ENCODE assay signal across 13 mouse cellular contexts in the genomic region with DNA sequence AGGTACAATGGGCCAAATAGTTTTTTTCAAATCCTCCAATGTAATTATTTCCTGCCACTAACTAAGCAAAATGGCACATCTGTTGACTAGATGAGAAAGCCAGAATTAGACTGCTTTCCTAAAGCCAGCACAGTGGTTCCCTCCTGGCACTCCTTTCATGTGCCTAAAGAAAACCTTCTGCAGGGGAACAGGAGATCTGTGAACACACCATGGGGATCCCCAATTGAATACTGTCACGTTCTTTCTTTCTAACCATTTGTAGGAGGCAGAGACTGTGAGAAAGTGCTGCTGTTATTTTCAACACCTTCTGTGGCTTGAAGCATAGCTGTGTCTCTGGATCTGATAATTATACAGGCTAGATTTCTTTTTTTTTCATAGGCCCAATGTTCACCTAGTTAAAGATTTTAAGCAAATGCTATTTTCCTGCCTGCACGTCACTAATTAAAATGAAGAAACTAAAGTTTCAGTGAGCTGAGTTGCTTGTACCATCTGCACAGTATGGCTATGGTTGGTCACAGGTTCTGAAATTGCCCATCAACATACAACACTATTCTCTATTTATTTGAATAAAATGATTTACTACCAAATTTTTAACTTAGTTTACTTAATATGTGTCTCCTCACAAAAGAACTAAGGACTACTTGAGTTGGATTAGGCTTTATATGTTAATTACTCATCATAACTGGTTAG.
DNase-seq lines count a peak whose midpoint lies in the region; ATAC-seq and TF ChIP-seq lines count a peak whose summit lies in the region.
"Had no signal": no experiment of that assay in that cellular context is flagged by ENCODE, and none has a peak within 500 bp of the region (broad histone marks: within the 10 kb centered on the region; RNA-seq: fewer than 3 reads in every experiment).

No protein-coding gene starts in this region.

- no peak overlapping the region for H3K9ac ChIP-seq in midbrain, embryonic 16.5 days (ENCODE audit: low read depth, low read length)
- no peak overlapping the region for H3K9ac ChIP-seq in forebrain, postnatal 0 days
- H3K9ac ChIP-seq: kidney, embryonic 15.5 days had no signal

- no peaks in the 10 kb centered on the region for H3K9me3 ChIP-seq in midbrain, embryonic 16.5 days (replicated peaks; ENCODE audit: control insufficient read depth, low read length, poor library complexity, severe bottlenecking)
- no peaks in the 10 kb centered on the region for H3K9me3 ChIP-seq in midbrain, embryonic 10.5 days (replicated peaks)
- no peaks in the 10 kb centered on the region for H3K9me3 ChIP-seq in forebrain, postnatal 0 days (ENCODE audit: low read length)
- H3K9me3 ChIP-seq: kidney, embryonic 15.5 days had no signal

- H3K27ac ChIP-seq in midbrain, embryonic 16.5 days (ENCODE audit: low read length): no peak overlapping the region
- no peak overlapping the region for H3K27ac ChIP-seq in midbrain, embryonic 10.5 days (replicated peaks)
- H3K27ac ChIP-seq in forebrain, postnatal 0 days (ENCODE audit: low read depth, low read length): peak overlapping the region; percentile 30; the same call in 1 of the 2 replicates
- no peak overlapping the region for H3K27ac ChIP-seq in thymus, adult 2 months (ENCODE audit: control insufficient read depth, insufficient read depth, low read length)
- H3K27ac ChIP-seq: kidney, embryonic 15.5 days had no signal

- no peak overlapping the region for H3K4me3 ChIP-seq in midbrain, embryonic 16.5 days (ENCODE audit: low read depth, low read length)
- H3K4me3 ChIP-seq in midbrain, embryonic 10.5 days: no peak overlapping the region
- H3K4me3 ChIP-seq in forebrain, postnatal 0 days (ENCODE audit: low read depth, low read length): no peak overlapping the region
- no peak overlapping the region for H3K4me3 ChIP-seq in thymus, adult 2 months (ENCODE audit: control insufficient read depth, insufficient read depth, low read length)
- H3K4me3 ChIP-seq: kidney, embryonic 15.5 days had no signal

- H3K36me3 ChIP-seq in midbrain, embryonic 16.5 days (ENCODE audit: control insufficient read depth, insufficient read depth, low read length): no peaks in the 10 kb centered on the region
- H3K36me3 ChIP-seq in midbrain, embryonic 10.5 days: no peaks in the 10 kb centered on the region
- H3K36me3 ChIP-seq in forebrain, postnatal 0 days (ENCODE audit: insufficient read depth): no peaks in the 10 kb centered on the region
- H3K36me3 ChIP-seq in thymus, adult 2 months (ENCODE audit: control insufficient read depth, insufficient read depth, low read length): no peaks in the 10 kb centered on the region
- H3K36me3 ChIP-seq: kidney, embryonic 15.5 days had no signal

- ATAC-seq in midbrain, embryonic 16.5 days: peak; percentile 70
- peak; percentile 67 for ATAC-seq in forebrain, postnatal 0 days

- DNase-seq in frontal cortex, adult 2 months (ENCODE audit: extremely low spot score in 1 of 2, low spot score in 1 of 2): peak; percentile 32 to 64
- no peak for DNase-seq in frontal cortex, postnatal 10 days (ENCODE audit: low spot score in 2 of 2)
- DNase-seq in midbrain, embryonic 10.5 days (ENCODE audit: low spot score): no peak
- peak; percentile 45 for DNase-seq in forebrain, postnatal 0 days
- no peak for DNase-seq in spleen, postnatal 36 days (ENCODE audit: low spot score in 2 of 2)
- DNase-seq in thymus, adult 2 months: no peak
- DNase-seq: adrenal gland, postnatal 10 days; gastrocnemius, postnatal 10 days; liver; lung, adult 2 months had no signal

- H3K4me2 ChIP-seq in midbrain, embryonic 16.5 days (ENCODE audit: low read length): no peak overlapping the region
- H3K4me2 ChIP-seq in forebrain, postnatal 0 days (ENCODE audit: low read depth): no peak overlapping the region
- H3K4me2 ChIP-seq: heart, embryonic 11.5 days; kidney, embryonic 15.5 days had no signal

- no peaks in the 10 kb centered on the region for H3K27me3 ChIP-seq in midbrain, embryonic 16.5 days (ENCODE audit: control insufficient read depth, insufficient read depth, low read depth, low read length)
- H3K27me3 ChIP-seq in midbrain, embryonic 10.5 days (ENCODE audit: low read depth, poor library complexity, severe bottlenecking): no peaks in the 10 kb centered on the region
- H3K27me3 ChIP-seq in forebrain, postnatal 0 days (ENCODE audit: insufficient read depth, low read length): no peaks in the 10 kb centered on the region
- H3K27me3 ChIP-seq in thymus, adult 2 months (ENCODE audit: control insufficient read depth, insufficient read depth, low read length): no peaks in the 10 kb centered on the region
- H3K27me3 ChIP-seq: kidney, embryonic 15.5 days had no signal

- 40% methylated on average over 2 of the region's 2 CpGs for WGBS in midbrain, embryonic 16.5 days
- WGBS in midbrain, embryonic 10.5 days: 40% methylated on average over 2 of the region's 2 CpGs
- 18% methylated on average over 2 of the region's 2 CpGs for WGBS in forebrain, postnatal 0 days
- WGBS in thymus, adult 2 months: 86% methylated on average over 2 of the region's 2 CpGs

- TF ChIP-seq POLR2A in thymus, adult 2 months (IDR thresholded peaks at IDR 0.05; ENCODE audit: control insufficient read depth, extremely low read depth, insufficient read depth, low read length, poor library complexity): no peak

- no peak for TF ChIP-seq CTCF in forebrain, postnatal 0 days (IDR thresholded peaks at IDR 0.05; ENCODE audit: low read depth)
- TF ChIP-seq CTCF in thymus, adult 2 months (IDR thresholded peaks at IDR 0.05; ENCODE audit: borderline replicate concordance, control insufficient read depth, extremely low read depth, insufficient read depth, low read length, poor library complexity): no peak

- H3K4me1 ChIP-seq in midbrain, embryonic 16.5 days (ENCODE audit: control insufficient read depth, insufficient read depth, low read length): no peaks in the 10 kb centered on the region
- no peaks in the 10 kb centered on the region for H3K4me1 ChIP-seq in midbrain, embryonic 10.5 days
- no peaks in the 10 kb centered on the region for H3K4me1 ChIP-seq in forebrain, postnatal 0 days (ENCODE audit: insufficient read depth)
- no peaks in the 10 kb centered on the region for H3K4me1 ChIP-seq in thymus, adult 2 months (replicated peaks; ENCODE audit: control insufficient read depth, insufficient read depth, low read length)
- H3K4me1 ChIP-seq: kidney, embryonic 15.5 days had no signal

Comparison
In these comparisons a context has a peak if more than half of its experiments do, and no peak if none do; other contexts are left out.
1. DNase-seq: peak in frontal cortex, adult 2 months (2 of 2) and forebrain, postnatal 0 days (single experiment); none in frontal cortex, postnatal 10 days (0 of 2), midbrain, embryonic 10.5 days (single experiment), spleen, postnatal 36 days (0 of 2) and thymus, adult 2 months (single experiment).